Mouse (Mus musculus) forebrain, embryonic 15.5 days (tissue): ENCODE data around the gene Gins2. TPM values are rescaled to one million over a fixed set of nuclear protein-coding genes. Genes with fewer than 3 reads are reported as not detected.

Source experiments
- ATAC-seq: fragments of 200-750 bp; cut with Nextera tagmentation; replicated peaks from 2 replicates; pipeline ENCODE4 v1.8.0; 2017; ENCODE audit warnings: mild to moderate bottlenecking, moderate TSS enrichment, moderate library complexity
- H3K27ac ChIP-seq: fragments of 300-500 bp; sonication (generic); replicated peaks from 2 replicates; pipeline ENCODE4 v1.5.1; 2015; ENCODE audit warnings: mild to moderate bottlenecking, inconsistent platforms
- H3K27me3 ChIP-seq: fragments of 300-500 bp; sonication (generic); 2 replicates; pipeline ENCODE4 v1.6.1; 2015; ENCODE audit warnings: inconsistent platforms
- H3K36me3 ChIP-seq: fragments of 300-500 bp; sonication (generic); 2 replicates; pipeline ENCODE4 v1.6.1; 2015; ENCODE audit warnings: mild to moderate bottlenecking, inconsistent platforms
- H3K4me1 ChIP-seq: fragments of 300-500 bp; sonication (generic); 2 replicates; pipeline ENCODE4 v1.6.1; 2015; ENCODE audit warnings: inconsistent platforms
- H3K4me2 ChIP-seq: fragments of 300-500 bp; sonication (generic); replicated peaks from 2 replicates; pipeline ENCODE4 v1.6.1; 2015; ENCODE audit warnings: mild to moderate bottlenecking, inconsistent platforms
- H3K4me3 ChIP-seq: fragments of 300-500 bp; sonication (generic); 2 replicates; pipeline ENCODE4 v1.5.1; 2015; ENCODE audit warnings: mild to moderate bottlenecking, inconsistent platforms
- H3K9ac ChIP-seq: fragments of 300-500 bp; sonication (generic); replicated peaks from 2 replicates; pipeline ENCODE4 v1.6.1; 2015; ENCODE audit warnings: mild to moderate bottlenecking, inconsistent platforms
- H3K9me3 ChIP-seq: fragments of 300-500 bp; sonication (generic); 2 replicates; pipeline ENCODE4 v1.6.1; 2016; ENCODE audit warnings: inconsistent platforms
- WGBS: fragments of 180-500 bp; shearing (Covaris S2); methylation state at CpG from one replicate; pipeline ENCODE4 v1.1.7; 2015; ENCODE audit warnings: mixed read lengths; 5-methylcytosine and 5-hydroxymethylcytosine counted together
- polyA plus RNA-seq: library from polyadenylated mRNA; unstranded; fragments of >200 nt; fragmentation: Nextera tagmentation; extraction: Ambion mirVana; gene quantifications from 2 replicates; pipeline ENCODE4 v1.2.1, GENCODE M21; 2015

Gene Gins2
- polyA plus RNA-seq, 1 experiment from 2014 or later = 27.1 TPM

GRCm38 (mm10) chr8:120571561-120571960 is 17.5 kb downstream of the Gins2 start:
- no peak overlapping the region for H3K4me2 ChIP-seq
- H3K4me1 ChIP-seq = peaks cover 13% of the 10 kb centered on the region
- WGBS = 84% methylated on average over 8 of the region's 8 CpGs
- H3K9ac ChIP-seq = no peak overlapping the region
- 0 out of 2 replicates have a peak overlapping the region, but pooled peaks have one; percentile 20 for H3K27ac ChIP-seq
- no peaks in the 10 kb centered on the region for H3K27me3 ChIP-seq
- peaks cover 88% of the 10 kb centered on the region for H3K36me3 ChIP-seq
- no peak overlapping the region for H3K4me3 ChIP-seq
- no peak for ATAC-seq
- H3K9me3 ChIP-seq = no peaks in the 10 kb centered on the region

- H3K36me3 ChIP-seq = peaks cover 73% of the 10 kb centered on the region
- no peak overlapping the region for H3K9ac ChIP-seq
- H3K4me1 ChIP-seq = peaks cover 27% of the 10 kb centered on the region
- H3K4me2 ChIP-seq = no peak overlapping the region
- 0 out of 2 replicates have a peak, but pooled peaks have one; percentile 7 for ATAC-seq
- H3K27me3 ChIP-seq = no peaks in the 10 kb centered on the region
- no peak overlapping the region for H3K4me3 ChIP-seq
- WGBS = 59% methylated on average over 13 of the region's 13 CpGs
- H3K27ac ChIP-seq = peak overlapping the region; percentile 51
- H3K9me3 ChIP-seq = no peaks in the 10 kb centered on the region
Measured at GRCm38 (mm10) chr8:120569939-120570715, 19.0 kb downstream of the Gins2 start.

GRCm38 (mm10) chr8:120569123-120569522 is 20.0 kb downstream of the Gins2 start:
- no peak overlapping the region for H3K9ac ChIP-seq
- H3K4me1 ChIP-seq = peaks cover 37% of the 10 kb centered on the region
- H3K4me2 ChIP-seq = no peak overlapping the region
- H3K27ac ChIP-seq = no peak overlapping the region
- H3K27me3 ChIP-seq = no peaks in the 10 kb centered on the region
- WGBS = 94% methylated on average over 17 of the region's 17 CpGs
- no peak for ATAC-seq
- H3K4me3 ChIP-seq = no peak overlapping the region
- H3K9me3 ChIP-seq = no peaks in the 10 kb centered on the region
- peaks cover 63% of the 10 kb centered on the region for H3K36me3 ChIP-seq

GRCm38 (mm10) chr8:120568164-120568798 is 20.8 kb downstream of the Gins2 start:
- WGBS = 97% methylated on average over 37 of the region's 37 CpGs
- H3K9ac ChIP-seq = no peak overlapping the region
- no peaks in the 10 kb centered on the region for H3K27me3 ChIP-seq
- no peak overlapping the region for H3K27ac ChIP-seq
- H3K4me1 ChIP-seq = peaks cover 46% of the 10 kb centered on the region
- H3K4me2 ChIP-seq = no peak overlapping the region
- H3K9me3 ChIP-seq = no peaks in the 10 kb centered on the region
- peaks cover 55% of the 10 kb centered on the region for H3K36me3 ChIP-seq
- ATAC-seq = no peak
- no peak overlapping the region for H3K4me3 ChIP-seq

GRCm38 (mm10) chr8:120567731-120568130 is 21.4 kb downstream of the Gins2 start:
- Histone ChIP-seq H3K4me3 (no peak overlapping the region), H3K9ac (no peak overlapping the region), H3K27ac (no peak overlapping the region), H3K4me1 (peaks cover 51% of the 10 kb centered on the region), H3K27me3 (no peaks in the 10 kb centered on the region), H3K36me3 (peaks cover 49% of the 10 kb centered on the region), H3K4me2 (no peak overlapping the region), H3K9me3 (no peaks in the 10 kb centered on the region)
- 93% methylated on average over 17 of the region's 17 CpGs for WGBS
- no peak for ATAC-seq

GRCm38 (mm10) chr8:120566681-120567080 is 22.4 kb downstream of the Gins2 start:
- H3K27ac ChIP-seq = peak overlapping the region; percentile 81; the same call in 1 of the 2 replicates
- peaks cover 39% of the 10 kb centered on the region for H3K36me3 ChIP-seq
- H3K4me2 ChIP-seq = no peak overlapping the region
- no peak for ATAC-seq
- no peaks in the 10 kb centered on the region for H3K9me3 ChIP-seq
- no peak overlapping the region for H3K9ac ChIP-seq
- no peaks in the 10 kb centered on the region for H3K27me3 ChIP-seq
- H3K4me1 ChIP-seq = peaks cover 62% of the 10 kb centered on the region
- no peak overlapping the region for H3K4me3 ChIP-seq
- WGBS = 74% methylated on average over 8 of the region's 8 CpGs

GRCm38 (mm10) chr8:120565151-120565711 is 23.9 kb downstream of the Gins2 start:
- WGBS = 13% methylated on average over 7 of the region's 7 CpGs
- ATAC-seq = no peak
- no peaks in the 10 kb centered on the region for H3K9me3 ChIP-seq
- no peak overlapping the region for H3K4me3 ChIP-seq
- H3K4me1 ChIP-seq = peaks cover 71% of the 10 kb centered on the region
- peaks cover 31% of the 10 kb centered on the region for H3K36me3 ChIP-seq
- H3K9ac ChIP-seq = no peak overlapping the region
- H3K4me2 ChIP-seq = no peak overlapping the region
- no peaks in the 10 kb centered on the region for H3K27me3 ChIP-seq
- peak overlapping the region; percentile 81 for H3K27ac ChIP-seq

- peaks cover 79% of the 10 kb centered on the region for H3K4me1 ChIP-seq
- no peak for ATAC-seq
- H3K9ac ChIP-seq = no peak overlapping the region
Measured at GRCm38 (mm10) chr8:120563851-120564837, 25.0 kb downstream of the Gins2 start.

GRCm38 (mm10) chr8:120563348-120563724 is 25.8 kb downstream of the Gins2 start:
- no peaks in the 10 kb centered on the region for H3K9me3 ChIP-seq
- H3K4me3 ChIP-seq = no peak overlapping the region
- H3K9ac ChIP-seq = 0 out of 2 replicates have a peak overlapping the region, but pooled peaks have one; percentile 0
- peaks cover 15% of the 10 kb centered on the region for H3K36me3 ChIP-seq
- H3K27me3 ChIP-seq = no peaks in the 10 kb centered on the region
- no peak overlapping the region for H3K4me2 ChIP-seq
- peaks cover 87% of the 10 kb centered on the region for H3K4me1 ChIP-seq
- 3% methylated on average over 8 of the region's 8 CpGs for WGBS
- peak overlapping the region; percentile 81 for H3K27ac ChIP-seq
- ATAC-seq = peak; percentile 42

More at GRCm38 (mm10) chr8:120563851-120564837, 25.0 kb downstream of the Gins2 start:
- Histone ChIP-seq H3K9me3 (no peaks in the 10 kb centered on the region), H3K4me3 (no peak overlapping the region), H3K4me2 (no peak overlapping the region), H3K27ac (peak overlapping the region; percentile 81), H3K36me3 (peaks cover 23% of the 10 kb centered on the region), H3K27me3 (no peaks in the 10 kb centered on the region)
- 9% methylated on average over 20 of the region's 20 CpGs for WGBS

GRCm38 (mm10) chr8:120562680-120563347 is 26.3 kb downstream of the Gins2 start:
- peak; percentile 2 for ATAC-seq
- Histone ChIP-seq H3K4me3 (no peak overlapping the region), H3K27me3 (no peaks in the 10 kb centered on the region), H3K27ac (peak overlapping the region; percentile 81), H3K9ac (0 out of 2 replicates have a peak overlapping the region, but pooled peaks have one; percentile 0), H3K9me3 (no peaks in the 10 kb centered on the region), H3K4me2 (no peak overlapping the region), H3K4me1 (peaks cover 93% of the 10 kb centered on the region), H3K36me3 (peaks cover 10% of the 10 kb centered on the region)
- 66% methylated on average over 18 of the region's 18 CpGs for WGBS
